Mouse (Mus musculus): ENCODE measurements around the gene Gm11099. TPM values are rescaled to one million over a fixed set of nuclear protein-coding genes. Genes with fewer than 3 reads are reported as not detected.

Gene Gm11099
- polyA plus RNA-seq (2015; fragmentation: Nextera tagmentation; extraction: Ambion mirVana), result not detected in 2 replicates

- Histone ChIP-seq H3K36me3 (ENCODE audit: control insufficient read depth, insufficient read depth, low read length) (no peaks in the 10 kb centered on the region), H3K4me3 (replicated peaks; ENCODE audit: low read length) (no peak within 1 kb of the TSS), H3K9ac (ENCODE audit: low read length) (no peak within 1 kb of the TSS), H3K27ac (ENCODE audit: low read length) (no peak within 1 kb of the TSS), H3K4me2 (ENCODE audit: low read depth, low read length) (no peak within 1 kb of the TSS), H3K9me3 (replicated peaks; ENCODE audit: control insufficient read depth, low read length) (no peaks in the 10 kb centered on the region), H3K27me3 (ENCODE audit: control insufficient read depth, insufficient read depth, low read length) (no peaks in the 10 kb centered on the region), H3K4me1 (ENCODE audit: control insufficient read depth, insufficient read depth, low read length) (no peaks in the 10 kb centered on the region)
- no peak for ATAC-seq (ENCODE audit: insufficient read depth, low FRiP score)
- WGBS, result 87% methylated on average over 5 of the region's 5 CpGs
These were observed at the start of gene Gm11099 for GRCm38 (mm10) chr2:58859134-58859533. Gm11099 (plus strand) TSS chr2:58859434.

DNA sequence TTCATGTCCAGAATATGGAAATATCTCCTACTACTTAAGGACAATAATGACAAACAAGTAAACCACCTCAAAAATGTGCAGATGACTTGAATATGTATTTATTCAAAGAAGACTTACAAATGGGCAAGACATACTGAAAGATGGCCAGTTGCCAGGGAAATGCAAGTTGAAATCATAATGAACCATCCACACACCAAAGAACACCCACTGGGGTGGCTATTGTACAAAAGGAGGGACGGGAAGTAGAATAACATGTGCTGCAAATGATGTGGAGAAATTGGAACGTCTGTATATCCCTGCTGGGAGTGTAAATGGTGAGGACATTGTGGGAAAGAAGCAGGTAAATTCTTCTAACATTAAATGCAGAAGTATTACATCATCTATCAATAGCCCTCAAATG, 46.3 kb upstream of the Gm11099 start:
- ATAC-seq (ENCODE audit: insufficient read depth, low FRiP score), result no peak
- no peaks in the 10 kb centered on the region for H3K9me3 ChIP-seq (replicated peaks; ENCODE audit: control insufficient read depth, low read length)
- WGBS, result 63% methylated on average over 2 of the region's 2 CpGs
- no peak overlapping the region for H3K9ac ChIP-seq (ENCODE audit: low read length)
- H3K4me3 ChIP-seq (replicated peaks; ENCODE audit: low read length), result no peak overlapping the region
- no peaks in the 10 kb centered on the region for H3K36me3 ChIP-seq (ENCODE audit: control insufficient read depth, insufficient read depth, low read length)
- H3K27me3 ChIP-seq (ENCODE audit: control insufficient read depth, insufficient read depth, low read length), result no peaks in the 10 kb centered on the region
- no peaks in the 10 kb centered on the region for H3K4me1 ChIP-seq (ENCODE audit: control insufficient read depth, insufficient read depth, low read length)
- H3K4me2 ChIP-seq (ENCODE audit: low read depth, low read length), result no peak overlapping the region
- H3K27ac ChIP-seq (ENCODE audit: low read length), result no peak overlapping the region

- Histone ChIP-seq H3K9me3 (replicated peaks; ENCODE audit: control insufficient read depth, low read length) (no peaks in the 10 kb centered on the region), H3K4me1 (ENCODE audit: control insufficient read depth, insufficient read depth, low read length) (no peaks in the 10 kb centered on the region), H3K27me3 (ENCODE audit: control insufficient read depth, insufficient read depth, low read length) (no peaks in the 10 kb centered on the region), H3K9ac (ENCODE audit: low read length) (no peak overlapping the region), H3K4me2 (ENCODE audit: low read depth, low read length) (no peak overlapping the region), H3K36me3 (ENCODE audit: control insufficient read depth, insufficient read depth, low read length) (no peaks in the 10 kb centered on the region), H3K27ac (ENCODE audit: low read length) (peak overlapping the region; percentile 87), H3K4me3 (replicated peaks; ENCODE audit: low read length) (no peak overlapping the region)
- ATAC-seq (ENCODE audit: insufficient read depth, low FRiP score), result peak; percentile 67
- WGBS, result 51% methylated on average over 3 of the region's 3 CpGs
These were observed 30.2 kb upstream of the Gm11099 start for GRCm38 (mm10) chr2:58828910-58829600.

DNA sequence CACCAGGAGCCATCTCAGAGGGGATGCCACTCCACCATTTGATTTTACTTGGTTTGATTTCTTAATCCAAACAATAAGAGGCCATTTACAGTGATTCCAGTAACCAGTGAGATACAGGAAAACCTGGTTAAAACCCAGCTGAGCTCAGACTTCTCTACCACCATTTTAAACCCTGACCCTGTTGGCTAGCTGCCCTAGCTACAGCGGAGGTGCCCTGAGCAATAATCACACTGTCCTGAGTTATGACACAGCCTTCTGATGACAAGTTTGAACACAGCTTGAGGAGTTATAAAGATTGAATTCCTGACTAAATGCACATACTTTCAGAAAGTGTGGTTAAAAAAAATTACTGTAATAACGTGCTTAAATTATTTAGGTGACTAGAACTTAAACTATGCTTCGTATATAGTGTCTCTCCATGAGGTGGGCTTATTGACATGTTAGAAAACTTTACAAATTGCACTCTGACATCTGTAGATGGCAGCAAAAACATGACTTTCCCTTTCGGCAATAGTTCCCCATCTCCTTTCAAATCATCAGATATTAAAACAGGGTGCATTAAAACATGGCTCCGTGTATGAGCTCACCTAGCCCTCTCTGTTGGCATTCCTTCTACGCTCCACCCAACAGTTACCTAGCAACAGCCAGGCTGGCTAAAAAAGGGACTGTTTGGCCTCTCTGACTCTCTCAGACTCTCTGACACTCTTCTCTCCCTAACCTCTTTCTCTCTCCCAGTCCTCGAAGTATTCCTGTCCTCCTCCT, 29.1 kb upstream of the Gm11099 start:
- ATAC-seq (ENCODE audit: insufficient read depth, low FRiP score), result peak; percentile 78
- Histone ChIP-seq H3K4me1 (ENCODE audit: control insufficient read depth, insufficient read depth, low read length) (no peaks in the 10 kb centered on the region), H3K36me3 (ENCODE audit: control insufficient read depth, insufficient read depth, low read length) (no peaks in the 10 kb centered on the region), H3K9me3 (replicated peaks; ENCODE audit: control insufficient read depth, low read length) (no peaks in the 10 kb centered on the region), H3K9ac (ENCODE audit: low read length) (no peak overlapping the region), H3K4me2 (ENCODE audit: low read depth, low read length) (0 out of 2 replicates have a peak overlapping the region, but pooled peaks have one; percentile 5), H3K4me3 (replicated peaks; ENCODE audit: low read length) (no peak overlapping the region), H3K27me3 (ENCODE audit: control insufficient read depth, insufficient read depth, low read length) (no peaks in the 10 kb centered on the region), H3K27ac (ENCODE audit: low read length) (peak overlapping the region; percentile 87)
- WGBS, result 39% methylated on average over 7 of the region's 7 CpGs

GRCm38 (mm10) chr2:58832253-58832980, 26.8 kb upstream of the Gm11099 start:
- H3K27me3 ChIP-seq (ENCODE audit: control insufficient read depth, insufficient read depth, low read length), result no peaks in the 10 kb centered on the region
- H3K27ac ChIP-seq (ENCODE audit: low read length), result no peak overlapping the region
- no peak overlapping the region for H3K9ac ChIP-seq (ENCODE audit: low read length)
- H3K4me2 ChIP-seq (ENCODE audit: low read depth, low read length), result no peak overlapping the region
- no peak overlapping the region for H3K4me3 ChIP-seq (replicated peaks; ENCODE audit: low read length)
- no peaks in the 10 kb centered on the region for H3K36me3 ChIP-seq (ENCODE audit: control insufficient read depth, insufficient read depth, low read length)
- 92% methylated on average over 20 of the region's 20 CpGs for WGBS
- H3K4me1 ChIP-seq (ENCODE audit: control insufficient read depth, insufficient read depth, low read length), result no peaks in the 10 kb centered on the region
- no peaks in the 10 kb centered on the region for H3K9me3 ChIP-seq (replicated peaks; ENCODE audit: control insufficient read depth, low read length)
- no peak for ATAC-seq (ENCODE audit: insufficient read depth, low FRiP score)

- Histone ChIP-seq H3K27me3 (ENCODE audit: control insufficient read depth, insufficient read depth, low read length) (no peaks in the 10 kb centered on the region), H3K36me3 (ENCODE audit: control insufficient read depth, insufficient read depth, low read length) (no peaks in the 10 kb centered on the region), H3K9me3 (replicated peaks; ENCODE audit: control insufficient read depth, low read length) (no peaks in the 10 kb centered on the region), H3K4me2 (ENCODE audit: low read depth, low read length) (no peak overlapping the region), H3K4me3 (replicated peaks; ENCODE audit: low read length) (no peak overlapping the region), H3K4me1 (ENCODE audit: control insufficient read depth, insufficient read depth, low read length) (peaks cover 2% of the 10 kb centered on the region; the same call in 1 of the 2 replicates), H3K27ac (ENCODE audit: low read length) (no peak overlapping the region), H3K9ac (ENCODE audit: low read length) (no peak overlapping the region)
- no peak for ATAC-seq (ENCODE audit: insufficient read depth, low FRiP score)
- WGBS, result 56% methylated on average over 3 of the region's 3 CpGs
These were observed 18.2 kb upstream of the Gm11099 start for GRCm38 (mm10) chr2:58841021-58841420.

GRCm38 (mm10) chr2:58842443-58842842, 16.8 kb upstream of the Gm11099 start:
- no peak overlapping the region for H3K4me2 ChIP-seq (ENCODE audit: low read depth, low read length)
- peaks cover 2% of the 10 kb centered on the region; the same call in 1 of the 2 replicates for H3K4me1 ChIP-seq (ENCODE audit: control insufficient read depth, insufficient read depth, low read length)
- H3K27ac ChIP-seq (ENCODE audit: low read length), result 0 out of 2 replicates have a peak overlapping the region, but pooled peaks have one; percentile 18
- no peak overlapping the region for H3K4me3 ChIP-seq (replicated peaks; ENCODE audit: low read length)
- no peaks in the 10 kb centered on the region for H3K36me3 ChIP-seq (ENCODE audit: control insufficient read depth, insufficient read depth, low read length)
- no peak overlapping the region for H3K9ac ChIP-seq (ENCODE audit: low read length)
- WGBS, result 63% methylated on average over 4 of the region's 4 CpGs
- no peaks in the 10 kb centered on the region for H3K9me3 ChIP-seq (replicated peaks; ENCODE audit: control insufficient read depth, low read length)
- no peaks in the 10 kb centered on the region for H3K27me3 ChIP-seq (ENCODE audit: control insufficient read depth, insufficient read depth, low read length)
- peak; percentile 56; the same call in 1 of the 2 replicates for ATAC-seq (ENCODE audit: insufficient read depth, low FRiP score)

GRCm38 (mm10) chr2:58844499-58844898, 14.7 kb upstream of the Gm11099 start:
- no peaks in the 10 kb centered on the region for H3K9me3 ChIP-seq (replicated peaks; ENCODE audit: control insufficient read depth, low read length)
- 11% methylated on average over 10 of the region's 10 CpGs for WGBS
- ATAC-seq (ENCODE audit: insufficient read depth, low FRiP score), result no peak
- H3K4me2 ChIP-seq (ENCODE audit: low read depth, low read length), result peak overlapping the region; percentile 13; the same call in 1 of the 2 replicates
- H3K36me3 ChIP-seq (ENCODE audit: control insufficient read depth, insufficient read depth, low read length), result no peaks in the 10 kb centered on the region
- no peaks in the 10 kb centered on the region for H3K27me3 ChIP-seq (ENCODE audit: control insufficient read depth, insufficient read depth, low read length)
- peaks cover 2% of the 10 kb centered on the region; the same call in 1 of the 2 replicates for H3K4me1 ChIP-seq (ENCODE audit: control insufficient read depth, insufficient read depth, low read length)
- peak overlapping the region; percentile 21; the same call in 1 of the 2 replicates for H3K27ac ChIP-seq (ENCODE audit: low read length)
- no peak overlapping the region for H3K4me3 ChIP-seq (replicated peaks; ENCODE audit: low read length)
- no peak overlapping the region for H3K9ac ChIP-seq (ENCODE audit: low read length)
